In genomic region chr2:14548650-14549049, GRCm38 (mm10) we compare ENCODE assay signal across 23 mouse cellular contexts. TPM values are rescaled to one million over a fixed set of nuclear protein-coding genes. Genes with fewer than 3 reads are reported as not detected.
DNase-seq lines count a peak whose midpoint lies in the region; ATAC-seq lines count a peak whose summit lies in the region.
"Had no signal": no experiment of that assay in that cellular context is flagged by ENCODE, and none has a peak within 500 bp of the region (broad histone marks: within the 10 kb centered on the region; RNA-seq: fewer than 3 reads in every experiment).

No protein-coding gene starts in this region.

- H3K9ac ChIP-seq in intestine, embryonic 14.5 days (ENCODE audit: low read length), result no peak overlapping the region
- no peak overlapping the region for H3K9ac ChIP-seq in intestine, embryonic 15.5 days

- H3K9me3 ChIP-seq in intestine, embryonic 14.5 days (ENCODE audit: control insufficient read depth, low read length), result no peaks in the 10 kb centered on the region
- no peaks in the 10 kb centered on the region for H3K9me3 ChIP-seq in intestine, embryonic 15.5 days
- H3K9me3 ChIP-seq in heart, embryonic 10.5 days, result no peaks in the 10 kb centered on the region
- H3K9me3 ChIP-seq: G1E had no signal

- ATAC-seq in intestine, embryonic 14.5 days (replicated peaks; ENCODE audit: low FRiP score, low TSS enrichment, low read depth), result no peak
- ATAC-seq in intestine, embryonic 15.5 days, result no peak
- 0 out of 2 replicates have a peak, but pooled peaks have one; percentile 39 for ATAC-seq in common myeloid progenitor, adult 5-6 weeks (replicated peaks; ENCODE audit: low read depth, poor library complexity, severe bottlenecking)
- ATAC-seq in granulocyte monocyte progenitor cell, adult 5-6 weeks (replicated peaks; ENCODE audit: poor library complexity, severe bottlenecking), result peak; percentile 73
- ATAC-seq in megakaryocyte progenitor cell, adult 5-6 weeks (replicated peaks; ENCODE audit: poor library complexity), result peak; percentile 72
- ATAC-seq: activated CD4-positive, CD25-positive, alpha-beta regulatory T cell, adult 4 months; CD4-positive, CD25-positive, alpha-beta regulatory T cell, adult 4 months; Patski had no signal

- H3K4me2 ChIP-seq in intestine, embryonic 14.5 days (ENCODE audit: low read length), result no peak overlapping the region
- H3K4me2 ChIP-seq in intestine, embryonic 15.5 days (replicated peaks), result no peak overlapping the region

- 52% methylated on average over 5 of the region's 5 CpGs for WGBS in intestine, embryonic 14.5 days
- 58% methylated on average over 5 of the region's 5 CpGs for WGBS in intestine, embryonic 15.5 days
- WGBS in heart, embryonic 10.5 days, result 74% methylated on average over 5 of the region's 5 CpGs

- H3K36me3 ChIP-seq in intestine, embryonic 14.5 days (ENCODE audit: control insufficient read depth, insufficient read depth, low read length), result no peaks in the 10 kb centered on the region
- H3K36me3 ChIP-seq in intestine, embryonic 15.5 days, result no peaks in the 10 kb centered on the region
- no peaks in the 10 kb centered on the region for H3K36me3 ChIP-seq in heart, embryonic 10.5 days
- H3K36me3 ChIP-seq: G1E had no signal

- no peaks in the 10 kb centered on the region for H3K27me3 ChIP-seq in intestine, embryonic 14.5 days (replicated peaks; ENCODE audit: control insufficient read depth, insufficient read depth, low read length)
- H3K27me3 ChIP-seq in intestine, embryonic 15.5 days (replicated peaks), result no peaks in the 10 kb centered on the region
- H3K27me3 ChIP-seq in heart, embryonic 10.5 days (ENCODE audit: insufficient read depth, poor library complexity, severe bottlenecking), result no peaks in the 10 kb centered on the region
- H3K27me3 ChIP-seq: CH12.LX, Patski had no signal

- no peak for DNase-seq in intestine, embryonic 14.5 days (ENCODE audit: low spot score)
- DNase-seq in heart, embryonic 10.5 days (ENCODE audit: low spot score), result no peak
- DNase-seq in right cerebral cortex, postnatal 14 days, result no peak
- no peak for DNase-seq in layer of hippocampus, postnatal 36 days
- DNase-seq: adrenal gland, adult 2 months; adrenal gland, adult 8-10 months; adrenal gland, postnatal 10 days; adrenal gland, postnatal 14 days; adrenal gland, postnatal 25 days; adrenal gland, postnatal 36 days; B cell, adult 2 months; cerebellum, adult 11 months; cerebellum, adult 11-12 months had no signal

- no peak overlapping the region for H3K4me3 ChIP-seq in intestine, embryonic 14.5 days (ENCODE audit: low read depth, low read length)
- no peak overlapping the region for H3K4me3 ChIP-seq in intestine, embryonic 15.5 days (replicated peaks)
- no peak overlapping the region for H3K4me3 ChIP-seq in heart, embryonic 10.5 days

- H3K27ac ChIP-seq in intestine, embryonic 14.5 days (ENCODE audit: low read depth), result peak overlapping the region; percentile 22; the same call in 1 of the 2 replicates
- no peak overlapping the region for H3K27ac ChIP-seq in intestine, embryonic 15.5 days
- no peak overlapping the region for H3K27ac ChIP-seq in heart, embryonic 10.5 days

- no peaks in the 10 kb centered on the region; the same call in 1 of the 2 replicates for H3K4me1 ChIP-seq in intestine, embryonic 14.5 days (replicated peaks; ENCODE audit: control insufficient read depth, insufficient read depth, low read length)
- no peaks in the 10 kb centered on the region for H3K4me1 ChIP-seq in intestine, embryonic 15.5 days (replicated peaks)
- no peaks in the 10 kb centered on the region for H3K4me1 ChIP-seq in heart, embryonic 10.5 days

RNA-seq across cellular contexts. Expression of gene Cacnb2, which starts 54.2 kb away (rescaled TPM):
- polyA plus RNA-seq in intestine, embryonic 14.5 days (2014; fragmentation: Nextera tagmentation; extraction: Ambion mirVana), result 2.9 and 3.0 TPM in 2 replicates
- 1.6 and 2.7 TPM in 2 replicates for polyA plus RNA-seq in intestine, embryonic 15.5 days (2015; fragmentation: Nextera tagmentation; extraction: Ambion mirVana)
- 8.5 and 9.4 TPM in 2 replicates for total RNA-seq in common myeloid progenitor, adult 5-6 weeks (2017)
- total RNA-seq in granulocyte monocyte progenitor cell, adult 5-6 weeks (2014; fragmentation: Nextera tagmentation), result 6.0 and 7.4 TPM in 2 replicates
- 2.8 and 5.6 TPM in 2 replicates for total RNA-seq in granulocyte monocyte progenitor cell, adult 5-6 weeks (2017)
- total RNA-seq in megakaryocyte progenitor cell, adult 5-6 weeks (2015), result 5.5 and 6.2 TPM in 2 replicates
- 2.7 and 7.1 TPM in 2 replicates for total RNA-seq in megakaryocyte progenitor cell, adult 5-6 weeks (2017)
- polyA plus RNA-seq in heart, embryonic 10.5 days (2016; fragmentation: Nextera tagmentation; extraction: Ambion mirVana), result 8.3 and 11.3 TPM in 2 replicates
- 10 to 100 TPM; 82.8 to 98.8 TPM for total RNA-seq in layer of hippocampus, postnatal 36 days (2021)
- total RNA-seq: MEL had no signal
- polyA plus RNA-seq: G1E had no signal

Comparison
In these comparisons a context has a peak if more than half of its experiments do, and no peak if none do; other contexts are left out.
1. ATAC-seq: peak in common myeloid progenitor, adult 5-6 weeks (single experiment), granulocyte monocyte progenitor cell, adult 5-6 weeks (single experiment) and megakaryocyte progenitor cell, adult 5-6 weeks (single experiment); none in intestine, embryonic 14.5 days (single experiment) and intestine, embryonic 15.5 days (single experiment).